Mouse (Mus musculus) erythroblast, embryonic 14.5 days (primary cell): ENCODE measurements around the gene 4933427D14Rik.

Source experiments
- GATA1 ChIP-seq: IDR thresholded peaks from 2 replicates; pipeline ENCODE4 v1.6.1; 2012; ENCODE audit warnings: low read length, inconsistent platforms, mixed read lengths
- TAL1 ChIP-seq: IDR thresholded peaks from 3 replicates; pipeline ENCODE4 v1.6.1; 2012; ENCODE audit warnings: low read length, inconsistent platforms, mixed read lengths

DNA sequence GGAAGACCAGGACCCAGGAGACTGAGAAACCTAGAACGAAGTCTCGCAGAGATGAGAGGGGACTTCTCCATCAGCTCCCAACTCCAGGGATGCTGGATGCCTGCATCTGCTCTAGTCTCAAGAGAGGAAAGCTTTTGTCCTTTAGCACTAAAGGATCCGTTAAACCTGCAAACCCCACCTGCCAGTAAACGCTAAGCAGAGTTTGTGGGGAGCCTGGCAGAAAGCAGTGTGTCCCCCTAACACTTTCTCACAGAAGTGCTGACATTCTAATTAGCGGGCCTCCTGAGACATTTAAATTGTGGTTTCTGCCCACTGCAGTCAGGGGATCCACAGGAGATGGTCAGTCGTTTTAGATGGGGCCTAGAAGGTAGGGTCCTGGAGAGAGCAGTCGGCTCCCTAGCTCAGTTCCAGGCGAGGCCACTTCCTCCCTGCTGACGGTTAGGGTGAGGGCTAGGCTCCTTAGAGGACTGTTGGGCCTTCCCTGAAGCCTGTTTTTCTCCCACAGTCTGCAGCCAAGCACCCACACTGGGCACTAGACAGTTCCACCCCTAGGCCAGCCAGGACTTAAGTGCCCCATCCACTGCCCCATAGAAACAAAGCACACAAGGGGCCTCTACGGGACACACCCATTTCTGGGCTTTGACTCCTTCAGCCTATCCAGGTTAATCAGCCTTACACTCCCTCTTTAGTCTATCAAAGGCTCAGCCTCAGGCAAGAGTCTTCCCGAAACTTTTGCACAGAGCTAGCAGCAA lies 70.9 kb downstream of the 4933427D14Rik start:
- no peak for TF ChIP-seq GATA1
- TF ChIP-seq TAL1: no peak
